Mouse (Mus musculus) forebrain, postnatal 0 days (tissue): ENCODE data around the gene Gfi1b. TPM values are rescaled to one million over a fixed set of nuclear protein-coding genes. Genes with fewer than 3 reads are reported as not detected.

Source experiments
- ATAC-seq: fragments of 200-750 bp; cut with Nextera tagmentation; 2 replicates; pipeline ENCODE4 v1.8.0; 2017; ENCODE audit warnings: mild to moderate bottlenecking, moderate library complexity
- DNase-seq: peaks from one replicate; pipeline ENCODE4 v3.0.0-alpha.2; 2015
- H3K27ac ChIP-seq: fragments of 300-500 bp; sonication (generic); 2 replicates; pipeline ENCODE4 v1.5.1; 2014; ENCODE audit warnings: low read depth, mild to moderate bottlenecking, antibody characterized with exemption, low read length, moderate library complexity, mixed read lengths
- H3K27me3 ChIP-seq: fragments of 300-500 bp; sonication (generic); 2 replicates; pipeline ENCODE4 v1.6.1; 2014; ENCODE audit warnings: mild to moderate bottlenecking, low read length, mixed read lengths; ENCODE audit not compliant: insufficient read depth
- H3K36me3 ChIP-seq: fragments of 300-500 bp; sonication (generic); 2 replicates; pipeline ENCODE4 v1.6.1; 2014; ENCODE audit warnings: mild to moderate bottlenecking, moderate library complexity; ENCODE audit not compliant: insufficient read depth
- H3K4me1 ChIP-seq: fragments of 300-500 bp; sonication (generic); 2 replicates; pipeline ENCODE4 v1.6.1; 2014; ENCODE audit warnings: antibody characterized with exemption; ENCODE audit not compliant: insufficient read depth
- H3K4me2 ChIP-seq: fragments of 300-500 bp; sonication (generic); 2 replicates; pipeline ENCODE4 v1.6.1; 2014; ENCODE audit warnings: low read depth, mild to moderate bottlenecking, moderate library complexity
- H3K4me3 ChIP-seq: fragments of 300-500 bp; sonication (generic); 2 replicates; pipeline ENCODE4 v1.5.1; 2014; ENCODE audit warnings: low read depth, low read length, mixed read lengths
- H3K9ac ChIP-seq: fragments of 300-500 bp; sonication (generic); 2 replicates; pipeline ENCODE4 v1.6.1; 2014; ENCODE audit warnings: mild to moderate bottlenecking
- H3K9me3 ChIP-seq: fragments of 300-500 bp; sonication (generic); 2 replicates; pipeline ENCODE4 v1.6.1; 2016; ENCODE audit warnings: low read length
- CTCF ChIP-seq: sonication (generic); IDR thresholded peaks from 2 replicates; pipeline ENCODE4 v1.5.1; 2016; ENCODE audit warnings: antibody characterized with exemption, control low read depth, low read depth
- WGBS: fragments of 180-500 bp; shearing (Covaris S2); extraction: QIAGEN DNeasy Blood & Tissue Kit; methylation state at CpG from one replicate; pipeline ENCODE4 v1.1.7; 2014; 5-methylcytosine and 5-hydroxymethylcytosine counted together
- polyA plus RNA-seq: library from polyadenylated mRNA; unstranded; fragments of >200 nt; fragmentation: Nextera tagmentation; extraction: Ambion mirVana; gene quantifications from 2 replicates; pipeline ENCODE4 v1.2.1, GENCODE M21; 2015
- total RNA-seq: library from RNA; depleted of rRNA; stranded (reverse); fragments of >200 nt; gene quantifications from 2 replicates; pipeline ENCODE4 v1.2.3, GENCODE M21; 2014

Gfi1b gene
- total and polyA plus RNA-seq, 2 experiments from 2014 or later: not detected

DNA sequence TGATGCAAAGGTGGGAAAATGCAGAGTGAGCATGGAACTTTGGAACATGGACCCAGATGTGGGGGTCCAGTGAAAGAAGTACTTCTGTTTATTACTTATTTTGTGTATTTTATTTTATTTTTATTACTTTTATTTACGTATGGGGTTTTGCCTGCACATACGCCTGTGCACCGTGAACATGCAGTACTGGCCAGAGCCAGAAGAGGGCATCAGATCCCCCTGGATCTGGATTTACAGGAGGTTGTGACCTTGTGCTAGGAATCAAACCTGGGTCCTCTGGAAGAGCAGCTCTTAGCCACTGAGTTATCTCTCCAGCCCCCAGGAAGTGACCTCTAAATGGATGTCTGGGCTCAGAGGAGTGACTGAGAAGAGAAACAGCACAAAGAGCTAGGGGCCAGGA is 3.1 kb upstream of the Gfi1b start:
- ATAC-seq: no peak
- TF ChIP-seq CTCF: no peak; the same call in 1 of the 2 replicates
- Histone ChIP-seq H3K27ac (no peak overlapping the region), H3K9ac (no peak overlapping the region), H3K4me3 (no peak overlapping the region), H3K4me1 (no peaks in the 10 kb centered on the region), H3K4me2 (no peak overlapping the region), H3K36me3 (no peaks in the 10 kb centered on the region), H3K9me3 (no peaks in the 10 kb centered on the region), H3K27me3 (0 out of 2 replicates have a peak, but pooled peaks cover 4% of the 10 kb centered on the region)
- WGBS: 86% methylated on average over 3 of the region's 3 CpGs
- no peak for DNase-seq

GRCm38 (mm10) chr2:28622521-28623124 is 841 bp upstream of the Gfi1b start:
- H3K27me3 ChIP-seq: 0 out of 2 replicates have a peak, but pooled peaks cover 4% of the 10 kb centered on the region
- no peaks in the 10 kb centered on the region for H3K4me1 ChIP-seq
- no peak overlapping the region for H3K4me3 ChIP-seq
- no peak overlapping the region for H3K9ac ChIP-seq
- no peak overlapping the region for H3K27ac ChIP-seq
- ATAC-seq: no peak
- TF ChIP-seq CTCF: peak; percentile 60
- DNase-seq: no peak
- no peak overlapping the region for H3K4me2 ChIP-seq
- WGBS: 27% methylated on average over 10 of the region's 10 CpGs
- no peaks in the 10 kb centered on the region for H3K9me3 ChIP-seq
- no peaks in the 10 kb centered on the region for H3K36me3 ChIP-seq

DNA sequence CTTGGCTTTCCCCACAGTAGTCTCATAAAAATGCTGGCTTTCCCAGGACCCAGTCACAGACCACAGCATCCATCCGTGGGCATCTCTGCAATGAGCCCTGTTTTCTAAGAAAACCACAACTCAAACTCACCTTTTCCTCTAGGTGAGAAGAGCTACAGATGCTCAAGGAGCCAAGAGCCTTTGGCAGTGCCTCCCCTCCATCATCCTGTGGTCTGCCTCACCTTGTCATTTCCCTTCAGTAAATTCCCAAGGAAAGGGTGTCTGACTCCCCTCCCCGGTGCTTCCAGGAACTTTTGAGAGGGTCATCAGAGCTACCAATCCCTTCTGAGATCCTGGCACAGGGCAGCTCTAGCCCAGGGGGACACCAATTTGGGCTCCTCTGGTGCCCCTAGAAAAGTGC is 671 bp downstream of the Gfi1b start:
- ATAC-seq (no peak), DNase-seq (no peak)
- Histone ChIP-seq H3K4me3 (no peak overlapping the region), H3K4me1 (no peaks in the 10 kb centered on the region), H3K36me3 (no peaks in the 10 kb centered on the region), H3K4me2 (no peak overlapping the region), H3K9me3 (no peaks in the 10 kb centered on the region), H3K27me3 (0 out of 2 replicates have a peak, but pooled peaks cover 4% of the 10 kb centered on the region), H3K27ac (no peak overlapping the region), H3K9ac (no peak overlapping the region)
- no peak for TF ChIP-seq CTCF
- 13% methylated on average over 2 of the region's 2 CpGs for WGBS

DNA sequence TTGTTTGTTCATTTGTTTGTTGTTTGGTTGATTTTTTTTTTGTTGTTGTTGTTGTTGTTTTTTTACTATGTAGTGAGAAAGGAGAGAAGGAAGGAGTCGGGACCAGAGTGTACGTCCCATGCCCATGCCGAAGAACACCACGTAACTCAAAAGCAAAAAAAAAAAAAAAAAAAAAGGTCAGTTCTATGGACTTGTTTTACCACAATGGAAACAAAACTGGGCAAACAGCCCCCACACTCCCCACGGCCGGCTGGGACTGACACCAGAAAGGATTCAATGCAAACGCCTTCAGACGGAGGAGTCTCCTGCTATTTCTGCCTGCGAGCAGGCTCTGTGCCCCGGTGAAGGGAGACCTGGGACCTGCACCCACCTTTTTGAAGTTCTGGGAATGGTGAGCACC is 1.3 kb downstream of the Gfi1b start:
- DNase-seq (no peak), ATAC-seq (no peak)
- no peaks in the 10 kb centered on the region for H3K9me3 ChIP-seq
- no peak overlapping the region for H3K4me3 ChIP-seq
- H3K27me3 ChIP-seq: 0 out of 2 replicates have a peak, but pooled peaks cover 4% of the 10 kb centered on the region
- no peaks in the 10 kb centered on the region for H3K4me1 ChIP-seq
- no peak overlapping the region for H3K4me2 ChIP-seq
- no peak overlapping the region for H3K27ac ChIP-seq
- H3K36me3 ChIP-seq: no peaks in the 10 kb centered on the region
- no peak for TF ChIP-seq CTCF
- WGBS: 61% methylated on average over 10 of the region's 10 CpGs
- no peak overlapping the region for H3K9ac ChIP-seq

DNA sequence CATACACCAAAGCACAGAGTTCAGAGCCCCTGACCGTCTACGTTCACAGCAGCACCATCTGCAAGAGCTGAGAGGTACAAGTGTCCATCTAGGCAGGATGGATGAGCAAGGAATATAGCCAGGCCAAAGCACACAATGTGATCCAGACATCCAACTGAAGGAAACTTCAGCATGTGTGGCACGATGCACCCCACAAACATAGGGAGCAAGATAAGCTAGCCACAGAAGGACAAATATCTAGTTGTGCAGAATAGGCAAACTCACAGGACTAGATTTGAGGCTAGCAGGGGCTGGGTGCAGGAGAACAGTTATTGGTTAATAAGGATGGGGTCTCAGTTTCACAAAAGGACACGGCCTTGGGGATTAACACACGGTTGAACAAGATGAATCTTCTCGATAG is 2.4 kb downstream of the Gfi1b start:
- DNase-seq (no peak), ATAC-seq (no peak)
- Histone ChIP-seq H3K4me3 (no peak overlapping the region), H3K27me3 (0 out of 2 replicates have a peak, but pooled peaks cover 4% of the 10 kb centered on the region), H3K9me3 (no peaks in the 10 kb centered on the region), H3K9ac (no peak overlapping the region), H3K4me1 (no peaks in the 10 kb centered on the region), H3K4me2 (no peak overlapping the region), H3K27ac (no peak overlapping the region), H3K36me3 (no peaks in the 10 kb centered on the region)
- TF ChIP-seq CTCF: no peak
- 83% methylated on average over 6 of the region's 6 CpGs for WGBS

- DNase-seq (no peak), ATAC-seq (no peak)
- Histone ChIP-seq H3K9ac (no peak overlapping the region), H3K4me3 (no peak overlapping the region), H3K27ac (no peak overlapping the region), H3K4me2 (no peak overlapping the region), H3K4me1 (no peaks in the 10 kb centered on the region), H3K36me3 (no peaks in the 10 kb centered on the region), H3K9me3 (no peaks in the 10 kb centered on the region), H3K27me3 (0 out of 2 replicates have a peak, but pooled peaks cover 4% of the 10 kb centered on the region)
- 84% methylated on average over 6 of the region's 6 CpGs for WGBS
- no peak for TF ChIP-seq CTCF
These were observed 2.9 kb downstream of the Gfi1b start for GRCm38 (mm10) chr2:28618777-28619336.
